Mouse (Mus musculus): ENCODE measurements around the gene Spry1. TPM values are rescaled to one million over a fixed set of nuclear protein-coding genes. Genes with fewer than 3 reads are reported as not detected.

Spry1 gene
- polyA plus RNA-seq, 1 experiment from 2014 or later = 8.3 TPM

GRCm38 (mm10) chr3:37613722-37614121 is 26.0 kb upstream of the Spry1 start:
- 61% methylated on average over 10 of the region's 10 CpGs for WGBS
- no peak for ATAC-seq (ENCODE audit: low FRiP score, low read depth)
- no peaks in the 10 kb centered on the region for H3K36me3 ChIP-seq
- H3K27ac ChIP-seq (replicated peaks) = no peak overlapping the region
- no peak overlapping the region for H3K4me3 ChIP-seq
- no peak overlapping the region for H3K9ac ChIP-seq (replicated peaks)
- peaks cover 4% of the 10 kb centered on the region; the same call in 1 of the 2 replicates for H3K4me1 ChIP-seq
- H3K27me3 ChIP-seq = 0 out of 2 replicates have a peak, but pooled peaks cover 3% of the 10 kb centered on the region
- no peak overlapping the region for H3K4me2 ChIP-seq (replicated peaks)
- no peaks in the 10 kb centered on the region for H3K9me3 ChIP-seq

DNA sequence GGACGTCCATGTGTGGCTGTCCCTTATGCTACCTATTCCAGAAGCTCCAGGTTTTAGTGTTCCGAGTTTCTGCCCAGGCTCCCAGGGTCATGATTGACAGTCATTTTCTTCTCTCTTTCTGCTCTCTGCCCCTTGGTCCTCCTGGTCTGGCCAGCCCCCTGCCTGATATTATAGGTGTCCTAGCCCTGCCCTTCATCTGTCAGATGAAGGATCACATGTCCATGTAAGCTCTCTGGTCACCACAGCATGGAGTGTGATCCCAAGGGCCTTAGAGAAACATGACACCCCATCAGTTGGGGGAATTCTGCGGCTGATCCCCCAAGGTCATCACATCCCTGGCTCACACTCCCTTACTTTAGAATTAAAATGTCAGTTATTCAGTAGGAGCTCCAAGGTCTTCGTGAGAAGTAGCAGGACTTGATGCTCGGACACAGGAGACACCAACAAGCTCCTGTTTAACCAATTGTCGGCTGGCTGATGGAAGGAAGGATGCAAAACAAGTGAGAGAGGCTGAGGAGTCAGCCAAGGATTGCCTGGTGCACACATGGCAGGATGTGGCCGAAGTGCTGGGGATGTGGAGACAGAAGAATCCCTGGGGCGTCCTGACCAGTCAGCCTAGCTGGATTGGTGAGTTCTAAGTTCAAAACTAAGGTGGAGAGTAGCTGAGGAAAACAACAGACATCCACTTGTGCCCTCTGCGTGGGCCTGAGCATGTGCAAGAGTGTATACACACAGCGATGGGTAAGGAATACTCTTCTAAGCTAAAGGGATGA is 24.7 kb upstream of the Spry1 start:
- 89% methylated on average over 10 of the region's 10 CpGs for WGBS
- Histone ChIP-seq H3K9ac (replicated peaks) (no peak overlapping the region), H3K27me3 (0 out of 2 replicates have a peak, but pooled peaks cover 3% of the 10 kb centered on the region), H3K4me3 (no peak overlapping the region), H3K4me1 (peaks cover 4% of the 10 kb centered on the region; the same call in 1 of the 2 replicates), H3K4me2 (replicated peaks) (no peak overlapping the region), H3K27ac (replicated peaks) (no peak overlapping the region), H3K36me3 (no peaks in the 10 kb centered on the region), H3K9me3 (no peaks in the 10 kb centered on the region)
- ATAC-seq (ENCODE audit: low FRiP score, low read depth) = no peak

GRCm38 (mm10) chr3:37616586-37617547 is 22.9 kb upstream of the Spry1 start:
- no peak overlapping the region for H3K27ac ChIP-seq (replicated peaks)
- peaks cover 4% of the 10 kb centered on the region; the same call in 1 of the 2 replicates for H3K4me1 ChIP-seq
- no peak overlapping the region for H3K9ac ChIP-seq (replicated peaks)
- H3K27me3 ChIP-seq = 0 out of 2 replicates have a peak, but pooled peaks cover 3% of the 10 kb centered on the region
- no peak for ATAC-seq (ENCODE audit: low FRiP score, low read depth)
- WGBS = 54% methylated on average over 21 of the region's 21 CpGs
- no peak overlapping the region for H3K4me3 ChIP-seq
- H3K9me3 ChIP-seq = no peaks in the 10 kb centered on the region
- no peaks in the 10 kb centered on the region for H3K36me3 ChIP-seq
- H3K4me2 ChIP-seq (replicated peaks) = no peak overlapping the region

DNA sequence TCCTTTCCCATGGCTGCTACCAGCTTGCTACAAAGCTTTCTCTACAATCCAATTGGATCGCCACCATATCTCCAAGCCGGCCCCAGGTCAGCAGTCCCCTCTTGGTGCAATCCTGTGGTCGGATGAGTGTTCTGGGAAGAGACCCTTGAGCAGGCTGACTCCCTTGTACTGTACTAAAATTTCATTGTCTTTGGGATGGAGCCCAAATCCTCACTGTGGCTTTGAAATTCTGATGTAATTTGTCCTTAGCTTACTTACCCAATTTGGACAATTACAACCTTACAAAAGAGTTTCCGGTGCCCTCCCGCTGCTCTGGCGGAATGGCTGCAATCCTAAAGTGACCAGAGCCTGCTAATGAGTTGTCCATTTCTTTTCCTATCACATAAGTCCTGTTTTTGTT is 7.5 kb upstream of the Spry1 start:
- Histone ChIP-seq H3K27ac (replicated peaks) (no peak overlapping the region), H3K9ac (replicated peaks) (no peak overlapping the region), H3K36me3 (no peaks in the 10 kb centered on the region), H3K4me1 (no peaks in the 10 kb centered on the region), H3K27me3 (peaks cover 13% of the 10 kb centered on the region), H3K4me3 (no peak overlapping the region), H3K9me3 (0 out of 2 replicates have a peak, but pooled peaks cover 3% of the 10 kb centered on the region), H3K4me2 (replicated peaks) (no peak overlapping the region)
- ATAC-seq (ENCODE audit: low FRiP score, low read depth) = no peak
- 92% methylated on average over 6 of the region's 6 CpGs for WGBS

- WGBS = 77% methylated on average over 3 of the region's 3 CpGs
- Histone ChIP-seq H3K4me1 (no peaks in the 10 kb centered on the region), H3K27ac (replicated peaks) (no peak overlapping the region), H3K9me3 (0 out of 2 replicates have a peak, but pooled peaks cover 3% of the 10 kb centered on the region), H3K36me3 (no peaks in the 10 kb centered on the region), H3K4me2 (replicated peaks) (no peak overlapping the region), H3K9ac (replicated peaks) (no peak overlapping the region), H3K27me3 (peaks cover 14% of the 10 kb centered on the region), H3K4me3 (no peak overlapping the region)
- no peak for ATAC-seq (ENCODE audit: low FRiP score, low read depth)
Measured at GRCm38 (mm10) chr3:37632751-37633150, 7.0 kb upstream of the Spry1 start.

DNA sequence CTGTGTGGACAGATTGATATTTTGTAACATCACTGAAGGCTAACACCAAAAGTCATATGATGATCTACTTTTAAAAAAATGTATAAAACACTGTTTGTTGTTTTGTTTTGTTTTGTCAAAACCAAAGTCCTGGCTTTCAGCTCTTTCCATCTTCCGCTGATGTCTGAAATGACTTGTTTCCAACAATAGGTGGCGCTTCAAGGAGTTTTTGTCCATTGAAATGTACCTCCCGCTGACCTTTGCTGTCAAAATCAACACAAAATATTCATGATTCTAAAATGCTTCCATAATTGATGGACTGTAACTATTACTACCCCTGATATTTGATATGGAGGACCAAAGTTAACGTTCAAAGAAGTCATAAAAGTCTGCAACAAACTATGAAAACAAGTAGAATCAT is 5.1 kb upstream of the Spry1 start:
- ATAC-seq (ENCODE audit: low FRiP score, low read depth) = no peak

GRCm38 (mm10) chr3:37636921-37637320 is 2.8 kb upstream of the Spry1 start:
- ATAC-seq (ENCODE audit: low FRiP score, low read depth) = no peak
- H3K36me3 ChIP-seq = no peaks in the 10 kb centered on the region
- no peak overlapping the region for H3K27ac ChIP-seq (replicated peaks)
- no peak overlapping the region for H3K4me2 ChIP-seq (replicated peaks)
- peaks cover 9% of the 10 kb centered on the region for H3K4me1 ChIP-seq
- no peaks in the 10 kb centered on the region for H3K9me3 ChIP-seq
- WGBS = 83% methylated on average over 4 of the region's 4 CpGs
- no peak overlapping the region for H3K9ac ChIP-seq (replicated peaks)
- peaks cover 33% of the 10 kb centered on the region for H3K27me3 ChIP-seq
- no peak overlapping the region for H3K4me3 ChIP-seq

More for the DNA sequence above, 5.1 kb upstream of the Spry1 start:
- Histone ChIP-seq H3K27ac (replicated peaks) (no peak overlapping the region), H3K9me3 (no peaks in the 10 kb centered on the region), H3K4me3 (no peak overlapping the region), H3K4me1 (no peaks in the 10 kb centered on the region), H3K36me3 (no peaks in the 10 kb centered on the region), H3K27me3 (peaks cover 18% of the 10 kb centered on the region), H3K4me2 (replicated peaks) (no peak overlapping the region), H3K9ac (replicated peaks) (no peak overlapping the region)
- 32% methylated on average over 4 of the region's 4 CpGs for WGBS

DNA sequence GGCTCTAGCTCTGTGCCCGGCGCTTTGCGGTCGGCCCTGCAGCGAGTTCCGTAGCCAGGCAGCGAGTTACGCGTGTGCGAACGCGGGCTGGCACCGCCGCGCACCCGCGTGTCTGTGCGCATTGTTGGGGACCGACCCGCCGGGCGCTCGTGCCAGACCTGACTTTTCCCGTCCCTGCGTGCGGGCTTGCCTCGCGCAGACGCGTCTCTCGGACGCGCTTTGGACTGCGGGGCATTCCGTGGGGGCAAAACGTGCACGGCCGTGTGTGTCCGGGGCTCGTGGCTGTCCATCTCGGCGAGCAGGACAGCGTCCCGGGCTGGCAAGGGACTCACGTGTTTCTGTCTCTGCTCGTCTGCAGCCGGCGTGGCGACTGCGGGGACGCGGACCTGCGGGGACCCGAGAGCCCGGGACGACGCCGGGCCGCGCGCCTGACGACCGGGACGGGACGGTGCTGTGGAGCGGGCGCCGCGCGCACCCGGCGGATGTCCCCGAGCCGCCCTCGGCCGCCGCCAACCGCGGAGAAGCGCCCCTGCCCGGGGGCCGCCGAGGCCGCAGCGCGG is 495 bp downstream of the Spry1 start:
- ATAC-seq (ENCODE audit: low FRiP score, low read depth) = peak; percentile 79
- Histone ChIP-seq H3K27ac (replicated peaks) (peak overlapping the region; percentile 85), H3K4me2 (replicated peaks) (peak overlapping the region; percentile 90), H3K9me3 (no peaks in the 10 kb centered on the region), H3K27me3 (peaks cover 53% of the 10 kb centered on the region), H3K4me3 (peak overlapping the region; percentile 74), H3K4me1 (peaks cover 20% of the 10 kb centered on the region), H3K36me3 (peaks cover 17% of the 10 kb centered on the region; the same call in 1 of the 2 replicates), H3K9ac (replicated peaks) (peak overlapping the region; percentile 78)
- under 1% methylated on average over 86 of the region's 86 CpGs for WGBS

- Histone ChIP-seq H3K27me3 (peaks cover 53% of the 10 kb centered on the region), H3K4me1 (peaks cover 20% of the 10 kb centered on the region), H3K9ac (replicated peaks) (peak overlapping the region; percentile 78), H3K4me2 (replicated peaks) (peak overlapping the region; percentile 90), H3K27ac (replicated peaks) (0 out of 2 replicates have a peak overlapping the region, but pooled peaks have one; percentile 40), H3K4me3 (peak overlapping the region; percentile 74), H3K9me3 (no peaks in the 10 kb centered on the region), H3K36me3 (peaks cover 17% of the 10 kb centered on the region; the same call in 1 of the 2 replicates)
- peak; percentile 77 for ATAC-seq (ENCODE audit: low FRiP score, low read depth)
- WGBS = under 1% methylated on average over 23 of the region's 47 CpGs
Measured at GRCm38 (mm10) chr3:37640810-37641209, 1.1 kb downstream of the Spry1 start.

- WGBS = 52% methylated on average over 20 of the region's 20 CpGs
- ATAC-seq (ENCODE audit: low FRiP score, low read depth) = no peak
- Histone ChIP-seq H3K27me3 (peaks cover 50% of the 10 kb centered on the region), H3K9me3 (no peaks in the 10 kb centered on the region), H3K4me2 (replicated peaks) (peak overlapping the region; percentile 90), H3K9ac (replicated peaks) (peak overlapping the region; percentile 78), H3K4me1 (peaks cover 20% of the 10 kb centered on the region), H3K4me3 (peak overlapping the region; percentile 74), H3K27ac (replicated peaks) (peak overlapping the region; percentile 25; the same call in 1 of the 2 replicates), H3K36me3 (peaks cover 17% of the 10 kb centered on the region; the same call in 1 of the 2 replicates)
Measured at GRCm38 (mm10) chr3:37641796-37642680, 2.3 kb downstream of the Spry1 start.

Data from midbrain, embryonic 12.5 days (tissue).